Mouse (Mus musculus): ENCODE measurements around the gene Sall4.
"Not testable (repeated sequence)": the region's sequence is repeated elsewhere in the genome, so short reads cannot be mapped to it uniquely, and the experiment has no call there.

DNA sequence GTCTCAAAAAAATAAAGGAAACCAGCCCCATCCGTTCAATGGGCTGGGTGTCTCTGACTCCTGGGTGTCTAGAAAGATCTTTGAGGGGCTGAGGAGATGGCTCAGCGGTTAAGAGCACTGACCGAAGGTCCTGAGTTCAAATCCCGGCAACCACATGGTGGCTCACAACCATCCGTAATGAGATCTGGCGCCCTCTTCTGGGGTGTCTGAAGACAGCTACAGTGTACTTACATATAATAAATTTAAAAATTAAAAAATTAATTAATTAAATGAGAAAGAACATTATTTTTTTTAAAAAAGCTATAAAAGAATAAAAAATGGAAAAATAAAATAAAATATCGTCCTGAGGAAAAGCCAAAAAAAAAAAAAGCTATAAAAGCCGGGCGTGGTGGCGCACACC lies 23.3 kb downstream of the Sall4 start:
- TF ChIP-seq CTCF (conservative IDR thresholded peaks at IDR 0.05; ENCODE audit: insufficient read depth, insufficient read length, low read depth, low read length); POLR2A (IDR thresholded peaks at IDR 0.05; ENCODE audit: low read depth, low read length): not testable (repeated sequence)
